Mouse (Mus musculus): ENCODE data around the gene Prr12. TPM values are rescaled to one million over a fixed set of nuclear protein-coding genes. Genes with fewer than 3 reads are reported as not detected.

Prr12 gene
- polyA plus RNA-seq, 1 experiment = 13.2 TPM

DNA sequence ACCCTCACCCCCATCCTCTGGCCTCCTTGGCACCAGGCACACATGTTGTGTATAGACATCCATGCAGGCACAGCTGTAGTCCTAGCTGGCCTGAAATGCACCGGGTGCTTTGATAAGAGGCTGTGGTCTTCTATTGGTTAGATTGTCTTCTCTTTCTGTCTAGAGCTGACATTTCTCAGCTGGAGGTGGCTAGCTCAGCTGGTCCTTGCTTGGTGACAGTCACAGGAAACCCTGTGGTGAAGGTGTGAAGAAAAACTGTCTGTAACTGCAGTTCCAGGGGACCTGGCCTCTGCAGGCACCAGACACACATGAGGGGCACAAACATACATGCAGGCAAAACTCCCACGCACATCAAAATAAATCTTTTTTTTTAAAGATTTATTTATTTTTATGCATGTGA is 17.0 kb upstream of the Prr12 start:
- Histone ChIP-seq H3K27me3 (ENCODE audit: control insufficient read depth, insufficient read depth, low read length) (no peaks in the 10 kb centered on the region), H3K27ac (ENCODE audit: insufficient read depth, low read depth, low read length) (0 out of 2 replicates have a peak overlapping the region, but pooled peaks have one; percentile 37), H3K4me1 (ENCODE audit: control insufficient read depth, insufficient read depth, insufficient read length, low read length) (no peaks in the 10 kb centered on the region; the same call in 1 of the 2 replicates), H3K36me3 (ENCODE audit: control insufficient read depth, insufficient read depth, low read length) (peaks cover 5% of the 10 kb centered on the region), H3K4me3 (ENCODE audit: low read depth, low read length) (no peak overlapping the region)
- no peak for TF ChIP-seq POLR2A (IDR thresholded peaks at IDR 0.05; ENCODE audit: low read depth, low read length)
- TF ChIP-seq CTCF (IDR thresholded peaks at IDR 0.05; ENCODE audit: extremely low read depth, insufficient read length, insufficient replicate concordance, low read depth, low read length) = no peak
- WGBS = 76% methylated on average over 2 of the region's 2 CpGs

DNA sequence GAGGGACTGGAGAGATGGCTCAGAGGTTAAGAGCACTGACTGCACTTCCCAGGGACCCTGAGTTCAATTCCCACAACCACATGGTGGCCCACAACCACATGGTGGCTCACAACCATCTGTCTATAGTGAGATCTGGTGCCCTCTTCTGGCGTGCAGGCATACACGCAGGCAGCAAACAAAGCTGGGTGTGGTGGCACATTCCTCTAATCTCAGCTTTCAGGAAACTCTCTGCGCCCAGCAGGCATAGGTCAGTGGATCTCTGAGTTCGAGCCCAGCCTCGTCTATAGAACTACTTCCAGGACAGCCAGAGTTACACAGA is 15.3 kb upstream of the Prr12 start:
- Histone ChIP-seq H3K4me1 (ENCODE audit: control insufficient read depth, insufficient read depth, insufficient read length, low read length) (no peaks in the 10 kb centered on the region), H3K27me3 (ENCODE audit: control insufficient read depth, insufficient read depth, low read length) (no peaks in the 10 kb centered on the region), H3K4me3 (ENCODE audit: low read depth, low read length) (no peak overlapping the region), H3K36me3 (ENCODE audit: control insufficient read depth, insufficient read depth, low read length) (no peaks in the 10 kb centered on the region), H3K27ac (ENCODE audit: insufficient read depth, low read depth, low read length) (no peak overlapping the region)
- TF ChIP-seq POLR2A (IDR thresholded peaks at IDR 0.05; ENCODE audit: low read depth, low read length) (no peak), CTCF (IDR thresholded peaks at IDR 0.05; ENCODE audit: extremely low read depth, insufficient read length, insufficient replicate concordance, low read depth, low read length) (peak; percentile 70; the same call in 1 of the 2 replicates)
- 8% methylated on average over 5 of the region's 5 CpGs for WGBS

DNA sequence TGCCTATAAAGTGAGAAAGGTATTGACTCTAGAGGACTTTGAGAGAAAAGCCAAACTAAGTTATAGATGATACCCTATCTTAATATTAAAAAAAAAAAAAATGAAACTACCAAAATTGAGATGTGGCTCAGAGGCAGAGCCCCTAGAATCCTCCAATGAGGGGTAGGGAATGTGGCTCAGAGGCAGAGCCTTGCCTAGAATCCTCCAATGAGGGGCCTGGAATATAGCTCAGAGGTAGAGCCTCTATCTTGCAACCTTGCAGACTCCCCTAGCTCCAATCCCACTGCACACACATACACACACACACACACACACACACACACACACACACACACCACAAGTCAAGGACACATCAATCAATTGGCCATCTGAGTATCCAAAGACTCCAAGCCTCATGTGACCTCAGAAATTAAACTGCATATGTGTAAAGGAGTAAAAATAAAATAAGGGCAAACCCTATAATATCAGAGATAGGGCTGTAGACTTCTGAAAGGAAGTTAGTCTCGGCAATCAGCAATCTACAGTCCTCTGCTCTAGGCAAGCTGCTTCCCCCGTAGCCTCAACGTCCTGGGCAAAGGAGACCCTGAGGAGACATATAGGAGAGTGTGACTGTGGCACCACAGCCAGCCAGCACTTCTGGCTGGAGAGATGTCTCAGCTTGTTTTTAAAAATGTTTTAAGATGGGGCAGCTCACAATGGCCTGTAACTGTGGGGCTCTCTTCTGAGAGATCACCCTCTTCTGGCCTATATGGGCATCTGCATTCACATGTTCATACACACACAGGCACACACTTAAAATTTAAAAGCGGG is 14.7 kb upstream of the Prr12 start:
- no peaks in the 10 kb centered on the region for H3K36me3 ChIP-seq (ENCODE audit: control insufficient read depth, insufficient read depth, low read length)
- no peaks in the 10 kb centered on the region for H3K4me1 ChIP-seq (ENCODE audit: control insufficient read depth, insufficient read depth, insufficient read length, low read length)
- no peak for TF ChIP-seq POLR2A (IDR thresholded peaks at IDR 0.05; ENCODE audit: low read depth, low read length)
- no peak for TF ChIP-seq CTCF (IDR thresholded peaks at IDR 0.05; ENCODE audit: extremely low read depth, insufficient read length, insufficient replicate concordance, low read depth, low read length)
- H3K4me3 ChIP-seq (ENCODE audit: low read depth, low read length) = no peak overlapping the region
- no peaks in the 10 kb centered on the region for H3K27me3 ChIP-seq (ENCODE audit: control insufficient read depth, insufficient read depth, low read length)
- 87% methylated on average over 4 of the region's 4 CpGs for WGBS
- no peak overlapping the region for H3K27ac ChIP-seq (ENCODE audit: insufficient read depth, low read depth, low read length)

DNA sequence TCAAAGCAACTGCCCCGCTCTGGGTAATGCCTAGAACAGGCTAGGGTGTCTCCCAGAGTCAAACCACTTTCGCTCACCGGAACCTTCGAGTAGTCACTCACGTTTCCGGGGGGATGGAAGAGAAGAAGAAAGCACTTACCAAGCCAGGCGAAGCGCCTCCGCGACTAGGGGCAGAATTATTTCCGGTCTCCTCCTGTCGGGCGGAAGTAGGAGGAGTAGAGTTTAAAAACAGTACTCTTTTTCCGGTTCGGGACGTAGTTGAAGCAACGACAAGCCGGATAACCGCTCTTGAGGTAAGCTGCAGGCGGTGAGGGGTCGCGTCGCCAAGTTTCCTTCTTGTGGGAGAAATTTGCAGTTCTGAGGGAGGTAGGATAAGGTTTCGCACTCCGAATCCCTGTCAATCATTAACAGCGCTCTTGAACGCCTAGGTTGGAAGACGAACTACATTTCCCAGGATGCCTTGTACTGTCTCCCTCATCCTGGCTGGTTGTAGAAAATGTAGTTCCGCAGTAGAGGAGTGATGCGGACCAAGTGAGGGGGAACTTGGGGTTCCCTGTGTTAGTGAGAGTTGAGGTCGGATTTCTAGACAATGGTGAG is 9.7 kb upstream of the Prr12 start, which contains the start of the genes Nosip and Prrg2:
TSS of gene Nosip (plus strand) at position 191 of the 597 bp plus-strand sequence.
TSS of gene Prrg2 (minus strand) at position 439 of the 597 bp plus-strand sequence.
- WGBS = under 1% methylated on average over 31 of the region's 31 CpGs
- Histone ChIP-seq H3K4me3 (ENCODE audit: low read depth, low read length) (peak within 1 kb of the TSS; percentile 95), H3K4me1 (ENCODE audit: control insufficient read depth, insufficient read depth, insufficient read length, low read length) (no peaks in the 10 kb centered on the region), H3K36me3 (ENCODE audit: control insufficient read depth, insufficient read depth, low read length) (peaks cover 3% of the 10 kb centered on the region; the same call in 1 of the 2 replicates), H3K27ac (ENCODE audit: insufficient read depth, low read depth, low read length) (peak within 1 kb of the TSS; percentile 97), H3K27me3 (ENCODE audit: control insufficient read depth, insufficient read depth, low read length) (no peaks in the 10 kb centered on the region)
- TF ChIP-seq CTCF (IDR thresholded peaks at IDR 0.05; ENCODE audit: extremely low read depth, insufficient read length, insufficient replicate concordance, low read depth, low read length) (no peak), POLR2A (IDR thresholded peaks at IDR 0.05; ENCODE audit: low read depth, low read length) (peak; percentile 48; the same call in 1 of the 2 replicates)

DNA sequence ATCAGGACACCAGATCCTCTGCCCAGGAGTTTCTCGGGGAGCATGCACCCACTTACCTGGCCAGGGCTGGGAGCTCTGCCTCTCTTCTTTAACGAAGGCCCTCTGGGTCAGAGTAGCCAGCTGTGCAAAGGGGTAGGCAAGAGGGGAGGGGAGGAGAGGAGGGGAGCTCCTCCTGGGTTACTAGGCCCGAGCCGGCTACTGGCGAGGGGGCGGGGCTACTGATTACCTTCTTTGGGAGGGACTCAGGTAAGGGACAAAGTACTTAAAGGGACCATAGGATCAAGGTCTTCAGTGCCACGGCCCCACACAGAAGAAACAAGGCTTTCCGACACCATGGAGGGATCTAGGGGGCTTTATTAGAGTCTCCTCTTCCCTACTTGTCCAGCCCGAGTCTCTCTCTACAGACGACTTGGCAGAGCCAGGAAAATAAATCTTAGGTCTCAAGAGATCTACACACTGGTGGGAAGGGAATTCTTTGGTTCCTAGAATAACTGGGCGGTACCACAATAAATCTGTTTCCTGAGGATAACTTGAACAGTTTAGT is 8.9 kb upstream of the Prr12 start:
- 11% methylated on average over 11 of the region's 11 CpGs for WGBS
- H3K27ac ChIP-seq (ENCODE audit: insufficient read depth, low read depth, low read length) = peak overlapping the region; percentile 82
- no peaks in the 10 kb centered on the region for H3K27me3 ChIP-seq (ENCODE audit: control insufficient read depth, insufficient read depth, low read length)
- H3K4me1 ChIP-seq (ENCODE audit: control insufficient read depth, insufficient read depth, insufficient read length, low read length) = no peaks in the 10 kb centered on the region
- TF ChIP-seq POLR2A (IDR thresholded peaks at IDR 0.05; ENCODE audit: low read depth, low read length) (peak; percentile 64; the same call in 1 of the 2 replicates), CTCF (IDR thresholded peaks at IDR 0.05; ENCODE audit: extremely low read depth, insufficient read length, insufficient replicate concordance, low read depth, low read length) (no peak)
- peaks cover 3% of the 10 kb centered on the region; the same call in 1 of the 2 replicates for H3K36me3 ChIP-seq (ENCODE audit: control insufficient read depth, insufficient read depth, low read length)
- H3K4me3 ChIP-seq (ENCODE audit: low read depth, low read length) = peak overlapping the region; percentile 67

DNA sequence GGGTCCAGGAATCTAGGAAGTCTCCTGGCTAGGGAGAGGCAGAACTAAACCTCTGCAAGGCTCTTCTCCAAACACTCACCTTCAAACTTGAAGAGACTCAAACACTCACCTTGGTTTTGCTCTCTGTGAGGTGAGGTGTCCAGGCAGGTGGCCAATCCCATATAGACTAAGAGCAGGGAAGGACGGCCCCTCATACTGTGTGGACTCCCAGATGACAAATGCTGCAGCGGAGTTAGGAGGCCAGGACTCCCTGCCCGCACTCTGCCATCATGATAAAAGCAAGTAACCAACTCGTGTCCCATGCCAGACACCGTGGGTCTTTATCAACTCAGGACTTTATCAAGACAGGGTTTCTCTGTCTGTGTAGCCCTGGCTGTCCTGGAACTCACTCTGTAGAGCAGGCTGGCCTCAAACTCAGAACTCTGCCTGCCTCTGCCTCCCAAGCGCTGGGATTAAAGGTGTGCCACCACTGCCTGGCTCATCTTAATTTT is 8.0 kb upstream of the Prr12 start:
- Histone ChIP-seq H3K4me3 (ENCODE audit: low read depth, low read length) (no peak overlapping the region), H3K27me3 (ENCODE audit: control insufficient read depth, insufficient read depth, low read length) (no peaks in the 10 kb centered on the region), H3K27ac (ENCODE audit: insufficient read depth, low read depth, low read length) (no peak overlapping the region), H3K4me1 (ENCODE audit: control insufficient read depth, insufficient read depth, insufficient read length, low read length) (no peaks in the 10 kb centered on the region), H3K36me3 (ENCODE audit: control insufficient read depth, insufficient read depth, low read length) (peaks cover 3% of the 10 kb centered on the region; the same call in 1 of the 2 replicates)
- WGBS = 67% methylated on average over 6 of the region's 6 CpGs
- TF ChIP-seq POLR2A (IDR thresholded peaks at IDR 0.05; ENCODE audit: low read depth, low read length) = no peak
- no peak for TF ChIP-seq CTCF (IDR thresholded peaks at IDR 0.05; ENCODE audit: extremely low read depth, insufficient read length, insufficient replicate concordance, low read depth, low read length)
